Mouse (Mus musculus): ENCODE results near the gene Mrpl55. TPM values are rescaled to one million over a fixed set of nuclear protein-coding genes. Genes with fewer than 3 reads are reported as not detected.

Gene Mrpl55
- polyA plus RNA-seq, 1 experiment = 44.7 TPM

GRCm38 (mm10) chr11:59161398-59161797 is 40.9 kb upstream of the Mrpl55 start:
- no peaks in the 10 kb centered on the region for H3K79me3 ChIP-seq (ENCODE audit: low read depth)
- no peaks in the 10 kb centered on the region for H3K79me2 ChIP-seq (ENCODE audit: control insufficient read depth, insufficient read depth)
- no peak overlapping the region for H3K4me3 ChIP-seq (ENCODE audit: insufficient read depth, poor library complexity, severe bottlenecking)
- no peak overlapping the region for H3ac ChIP-seq (ENCODE audit: control insufficient read depth, insufficient read length, low read depth)
- TF ChIP-seq MYOD1 (IDR thresholded peaks at IDR 0.05; ENCODE audit: control insufficient read depth, insufficient read length, low read depth) = no peak
- no peak for TF ChIP-seq FOSL1 (IDR thresholded peaks at IDR 0.05; ENCODE audit: insufficient read depth, low read length, poor library complexity, severe bottlenecking)
- no peak for TF ChIP-seq MAX (IDR thresholded peaks at IDR 0.05)
- no peak for TF ChIP-seq CTCF (IDR thresholded peaks at IDR 0.05; ENCODE audit: control insufficient read depth, insufficient read depth, insufficient read length)
- TF ChIP-seq MYOG (IDR thresholded peaks at IDR 0.05; ENCODE audit: control insufficient read depth, extremely low read depth, insufficient read length) = no peak
- TF ChIP-seq CEBPB (IDR thresholded peaks at IDR 0.05; ENCODE audit: low read depth) = no peak
- TF ChIP-seq USF1 (IDR thresholded peaks at IDR 0.05; ENCODE audit: low read depth) = no peak
- H3K36me3 ChIP-seq (ENCODE audit: control insufficient read depth, insufficient read depth) = peaks cover 4% of the 10 kb centered on the region
- H3K27me3 ChIP-seq (ENCODE audit: control insufficient read depth, insufficient read depth, insufficient read length) = no peaks in the 10 kb centered on the region

GRCm38 (mm10) chr11:59162443-59163254 is 39.6 kb upstream of the Mrpl55 start:
- no peaks in the 10 kb centered on the region for H3K27me3 ChIP-seq (ENCODE audit: control insufficient read depth, insufficient read depth, insufficient read length)
- H3K4me3 ChIP-seq (ENCODE audit: insufficient read depth, poor library complexity, severe bottlenecking) = peak overlapping the region; percentile 45
- H3ac ChIP-seq (ENCODE audit: control insufficient read depth, insufficient read length, low read depth) = peak overlapping the region; percentile 53
- TF ChIP-seq CTCF (IDR thresholded peaks at IDR 0.05; ENCODE audit: control insufficient read depth, insufficient read depth, insufficient read length) = no peak
- H3K79me3 ChIP-seq (ENCODE audit: low read depth) = no peaks in the 10 kb centered on the region
- H3K79me2 ChIP-seq (ENCODE audit: control insufficient read depth, insufficient read depth) = no peaks in the 10 kb centered on the region
- H3K36me3 ChIP-seq (ENCODE audit: control insufficient read depth, insufficient read depth) = no peaks in the 10 kb centered on the region

GRCm38 (mm10) chr11:59163255-59164236 is 38.7 kb upstream of the Mrpl55 start, which contains the start of gene Iba57:
Gene Iba57, minus strand, starts transcription at chr11:59163739.
- Histone ChIP-seq H3K79me3 (ENCODE audit: low read depth) (no peaks in the 10 kb centered on the region), H3K36me3 (ENCODE audit: control insufficient read depth, insufficient read depth) (no peaks in the 10 kb centered on the region), H3K4me3 (ENCODE audit: insufficient read depth, poor library complexity, severe bottlenecking) (peak within 1 kb of the TSS; percentile 45), H3K79me2 (ENCODE audit: control insufficient read depth, insufficient read depth) (no peaks in the 10 kb centered on the region), H3ac (ENCODE audit: control insufficient read depth, insufficient read length, low read depth) (peak within 1 kb of the TSS; percentile 73), H3K27me3 (ENCODE audit: control insufficient read depth, insufficient read depth, insufficient read length) (no peaks in the 10 kb centered on the region)
- no peak for TF ChIP-seq USF1 (IDR thresholded peaks at IDR 0.05; ENCODE audit: low read depth)
- TF ChIP-seq CTCF (IDR thresholded peaks at IDR 0.05; ENCODE audit: control insufficient read depth, insufficient read depth, insufficient read length) = peak; percentile 32
- TF ChIP-seq MAX (IDR thresholded peaks at IDR 0.05) = peak; percentile 80
- no peak for TF ChIP-seq MYOD1 (IDR thresholded peaks at IDR 0.05; ENCODE audit: control insufficient read depth, insufficient read length, low read depth)
- TF ChIP-seq FOSL1 (IDR thresholded peaks at IDR 0.05; ENCODE audit: insufficient read depth, low read length, poor library complexity, severe bottlenecking) = no peak
- TF ChIP-seq MYOG (IDR thresholded peaks at IDR 0.05; ENCODE audit: control insufficient read depth, extremely low read depth, insufficient read length) = no peak
- TF ChIP-seq CEBPB (IDR thresholded peaks at IDR 0.05; ENCODE audit: low read depth) = peak; percentile 29

GRCm38 (mm10) chr11:59164384-59164783 is 37.9 kb upstream of the Mrpl55 start:
- Histone ChIP-seq H3K4me3 (ENCODE audit: insufficient read depth, poor library complexity, severe bottlenecking) (no peak overlapping the region), H3K27me3 (ENCODE audit: control insufficient read depth, insufficient read depth, insufficient read length) (no peaks in the 10 kb centered on the region), H3K79me3 (ENCODE audit: low read depth) (no peaks in the 10 kb centered on the region), H3ac (ENCODE audit: control insufficient read depth, insufficient read length, low read depth) (no peak overlapping the region), H3K79me2 (ENCODE audit: control insufficient read depth, insufficient read depth) (no peaks in the 10 kb centered on the region), H3K36me3 (ENCODE audit: control insufficient read depth, insufficient read depth) (no peaks in the 10 kb centered on the region)
- TF ChIP-seq CEBPB (IDR thresholded peaks at IDR 0.05; ENCODE audit: low read depth) (no peak), CTCF (IDR thresholded peaks at IDR 0.05; ENCODE audit: control insufficient read depth, insufficient read depth, insufficient read length) (no peak), MYOD1 (IDR thresholded peaks at IDR 0.05; ENCODE audit: control insufficient read depth, insufficient read length, low read depth) (no peak), MYOG (IDR thresholded peaks at IDR 0.05; ENCODE audit: control insufficient read depth, extremely low read depth, insufficient read length) (no peak), USF1 (IDR thresholded peaks at IDR 0.05; ENCODE audit: low read depth) (no peak), MAX (IDR thresholded peaks at IDR 0.05) (no peak), FOSL1 (IDR thresholded peaks at IDR 0.05; ENCODE audit: insufficient read depth, low read length, poor library complexity, severe bottlenecking) (no peak)

GRCm38 (mm10) chr11:59165616-59166241 is 36.6 kb upstream of the Mrpl55 start:
- H3K79me2 ChIP-seq (ENCODE audit: control insufficient read depth, insufficient read depth) = no peaks in the 10 kb centered on the region
- no peaks in the 10 kb centered on the region for H3K27me3 ChIP-seq (ENCODE audit: control insufficient read depth, insufficient read depth, insufficient read length)
- no peaks in the 10 kb centered on the region for H3K79me3 ChIP-seq (ENCODE audit: low read depth)
- no peak overlapping the region for H3K4me3 ChIP-seq (ENCODE audit: insufficient read depth, poor library complexity, severe bottlenecking)
- H3ac ChIP-seq (ENCODE audit: control insufficient read depth, insufficient read length, low read depth) = no peak overlapping the region
- no peaks in the 10 kb centered on the region for H3K36me3 ChIP-seq (ENCODE audit: control insufficient read depth, insufficient read depth)
- TF ChIP-seq CTCF (IDR thresholded peaks at IDR 0.05; ENCODE audit: control insufficient read depth, insufficient read depth, insufficient read length) = no peak
- no peak for TF ChIP-seq FOSL1 (IDR thresholded peaks at IDR 0.05; ENCODE audit: insufficient read depth, low read length, poor library complexity, severe bottlenecking)
